Mouse (Mus musculus) forebrain, postnatal 0 days (tissue): ENCODE data around the gene Gsk3b. TPM values are rescaled to one million over a fixed set of nuclear protein-coding genes. Genes with fewer than 3 reads are reported as not detected.

Source experiments
- ATAC-seq: fragments of 200-750 bp; cut with Nextera tagmentation; 2 replicates; pipeline ENCODE4 v1.8.0; 2017; ENCODE audit warnings: mild to moderate bottlenecking, moderate library complexity
- DNase-seq: peaks from one replicate; pipeline ENCODE4 v3.0.0-alpha.2; 2015
- H3K27ac ChIP-seq: fragments of 300-500 bp; sonication (generic); 2 replicates; pipeline ENCODE4 v1.5.1; 2014; ENCODE audit warnings: low read depth, mild to moderate bottlenecking, antibody characterized with exemption, low read length, moderate library complexity, mixed read lengths
- H3K27me3 ChIP-seq: fragments of 300-500 bp; sonication (generic); 2 replicates; pipeline ENCODE4 v1.6.1; 2014; ENCODE audit warnings: mild to moderate bottlenecking, low read length, mixed read lengths; ENCODE audit not compliant: insufficient read depth
- H3K36me3 ChIP-seq: fragments of 300-500 bp; sonication (generic); 2 replicates; pipeline ENCODE4 v1.6.1; 2014; ENCODE audit warnings: mild to moderate bottlenecking, moderate library complexity; ENCODE audit not compliant: insufficient read depth
- H3K4me1 ChIP-seq: fragments of 300-500 bp; sonication (generic); 2 replicates; pipeline ENCODE4 v1.6.1; 2014; ENCODE audit warnings: antibody characterized with exemption; ENCODE audit not compliant: insufficient read depth
- H3K4me2 ChIP-seq: fragments of 300-500 bp; sonication (generic); 2 replicates; pipeline ENCODE4 v1.6.1; 2014; ENCODE audit warnings: low read depth, mild to moderate bottlenecking, moderate library complexity
- H3K4me3 ChIP-seq: fragments of 300-500 bp; sonication (generic); 2 replicates; pipeline ENCODE4 v1.5.1; 2014; ENCODE audit warnings: low read depth, low read length, mixed read lengths
- H3K9ac ChIP-seq: fragments of 300-500 bp; sonication (generic); 2 replicates; pipeline ENCODE4 v1.6.1; 2014; ENCODE audit warnings: mild to moderate bottlenecking
- H3K9me3 ChIP-seq: fragments of 300-500 bp; sonication (generic); 2 replicates; pipeline ENCODE4 v1.6.1; 2016; ENCODE audit warnings: low read length
- CTCF ChIP-seq: sonication (generic); IDR thresholded peaks from 2 replicates; pipeline ENCODE4 v1.5.1; 2016; ENCODE audit warnings: antibody characterized with exemption, control low read depth, low read depth
- WGBS: fragments of 180-500 bp; shearing (Covaris S2); extraction: QIAGEN DNeasy Blood & Tissue Kit; methylation state at CpG from one replicate; pipeline ENCODE4 v1.1.7; 2014; 5-methylcytosine and 5-hydroxymethylcytosine counted together
- polyA plus RNA-seq: library from polyadenylated mRNA; unstranded; fragments of >200 nt; fragmentation: Nextera tagmentation; extraction: Ambion mirVana; gene quantifications from 2 replicates; pipeline ENCODE4 v1.2.1, GENCODE M21; 2015
- total RNA-seq: library from RNA; depleted of rRNA; stranded (reverse); fragments of >200 nt; gene quantifications from 2 replicates; pipeline ENCODE4 v1.2.3, GENCODE M21; 2014

The Gsk3b gene
- total and polyA plus RNA-seq, 2 experiments from 2014 or later, result 132 to 141 TPM

DNA sequence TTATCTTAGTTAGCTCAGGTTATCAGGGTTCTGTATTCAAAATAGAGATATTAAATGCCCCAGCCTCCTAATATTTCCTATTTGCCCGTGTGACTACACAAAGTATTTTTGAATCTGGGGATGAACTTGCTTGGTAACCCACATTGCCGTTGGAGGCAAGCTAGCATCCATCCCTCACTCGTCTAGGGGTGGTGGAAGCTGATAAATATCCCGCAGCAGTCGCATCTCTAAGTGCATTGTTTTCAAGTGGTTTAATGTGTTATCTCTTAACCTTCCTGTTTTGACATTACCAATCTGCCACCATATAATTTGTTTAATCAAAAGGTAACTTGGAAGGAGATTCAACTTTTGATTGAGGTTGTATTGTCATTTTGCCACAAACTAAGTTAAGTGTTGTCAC is 2.2 kb downstream of the Gsk3b start:
- TF ChIP-seq CTCF, result no peak
- Histone ChIP-seq H3K27me3 (no peaks in the 10 kb centered on the region), H3K9ac (peak overlapping the region; percentile 98), H3K4me1 (peaks cover 22% of the 10 kb centered on the region; the same call in 1 of the 2 replicates), H3K4me2 (peak overlapping the region; percentile 75), H3K27ac (peak overlapping the region; percentile 100; the same call in 1 of the 2 replicates), H3K4me3 (peak overlapping the region; percentile 99), H3K36me3 (no peaks in the 10 kb centered on the region), H3K9me3 (no peaks in the 10 kb centered on the region)
- ATAC-seq (no peak), DNase-seq (no peak)
- WGBS, result under 1% methylated on average over 5 of the region's 5 CpGs

- ATAC-seq (no peak), DNase-seq (no peak)
- Histone ChIP-seq H3K4me2 (peak overlapping the region; percentile 75), H3K4me3 (peak overlapping the region; percentile 99), H3K36me3 (no peaks in the 10 kb centered on the region), H3K9ac (peak overlapping the region; percentile 98), H3K4me1 (peaks cover 16% of the 10 kb centered on the region), H3K9me3 (no peaks in the 10 kb centered on the region), H3K27me3 (no peaks in the 10 kb centered on the region), H3K27ac (no peak overlapping the region)
- no peak for TF ChIP-seq CTCF
- WGBS, result 5% methylated on average over 5 of the region's 5 CpGs
These were observed 2.9 kb downstream of the Gsk3b start for GRCm38 (mm10) chr16:38091706-38092105.

DNA sequence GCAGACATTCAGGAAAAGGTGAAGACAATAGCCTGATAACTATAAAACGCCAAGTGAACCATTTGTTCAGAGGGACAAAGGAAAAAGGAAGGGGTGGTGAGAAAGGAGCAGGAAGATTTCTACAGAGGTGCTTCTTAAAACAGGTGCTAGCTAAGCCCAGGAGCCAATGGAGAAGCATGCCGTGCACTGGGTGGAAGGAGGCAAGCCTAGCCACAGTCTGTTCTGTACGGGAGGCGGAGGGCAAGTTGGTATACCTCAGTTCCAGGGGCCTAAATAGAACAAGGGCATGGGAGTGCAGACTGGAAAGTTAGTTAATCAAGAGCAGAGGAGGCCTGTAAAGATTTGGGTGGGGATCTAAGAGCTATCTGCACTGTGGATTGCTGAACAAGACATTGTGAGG is 3.8 kb downstream of the Gsk3b start:
- TF ChIP-seq CTCF, result no peak
- peak; percentile 16 for DNase-seq

GRCm38 (mm10) chr16:38095181-38095851 is 6.5 kb downstream of the Gsk3b start:
- 59% methylated on average over 5 of the region's 5 CpGs for WGBS
- no peak for DNase-seq
- ATAC-seq, result no peak
- H3K4me1 ChIP-seq, result peaks cover 23% of the 10 kb centered on the region
- no peak overlapping the region for H3K9ac ChIP-seq
- peak overlapping the region; percentile 75 for H3K4me2 ChIP-seq
- no peak for TF ChIP-seq CTCF
- H3K27me3 ChIP-seq, result no peaks in the 10 kb centered on the region
- 0 out of 2 replicates have a peak, but pooled peaks cover 4% of the 10 kb centered on the region for H3K36me3 ChIP-seq
- H3K27ac ChIP-seq, result no peak overlapping the region
- 0 out of 2 replicates have a peak, but pooled peaks cover 3% of the 10 kb centered on the region for H3K9me3 ChIP-seq
- peak overlapping the region; percentile 8 for H3K4me3 ChIP-seq

More for the DNA sequence above, 3.8 kb downstream of the Gsk3b start:
- no peaks in the 10 kb centered on the region for H3K27me3 ChIP-seq
- peaks cover 19% of the 10 kb centered on the region for H3K4me1 ChIP-seq
- ATAC-seq, result no peak
- no peaks in the 10 kb centered on the region for H3K9me3 ChIP-seq
- peak overlapping the region; percentile 50 for H3K9ac ChIP-seq
- H3K36me3 ChIP-seq, result 0 out of 2 replicates have a peak, but pooled peaks cover 3% of the 10 kb centered on the region
- H3K4me3 ChIP-seq, result peak overlapping the region; percentile 99
- peak overlapping the region; percentile 75 for H3K4me2 ChIP-seq
- WGBS, result under 1% methylated on average over 4 of the region's 4 CpGs
- H3K27ac ChIP-seq, result no peak overlapping the region

- H3K9me3 ChIP-seq, result 0 out of 2 replicates have a peak, but pooled peaks cover 3% of the 10 kb centered on the region
- no peak overlapping the region for H3K27ac ChIP-seq
- no peaks in the 10 kb centered on the region for H3K27me3 ChIP-seq
- H3K4me3 ChIP-seq, result no peak overlapping the region
- ATAC-seq (no peak), DNase-seq (no peak)
- H3K36me3 ChIP-seq, result 0 out of 2 replicates have a peak, but pooled peaks cover 4% of the 10 kb centered on the region
- no peak for TF ChIP-seq CTCF
- peaks cover 23% of the 10 kb centered on the region for H3K4me1 ChIP-seq
- H3K9ac ChIP-seq, result no peak overlapping the region
- WGBS, result 63% methylated on average over 9 of the region's 9 CpGs
- H3K4me2 ChIP-seq, result peak overlapping the region; percentile 27
These were observed 8.7 kb downstream of the Gsk3b start for GRCm38 (mm10) chr16:38097521-38097920.

- H3K4me1 ChIP-seq, result peaks cover 18% of the 10 kb centered on the region
- H3K27ac ChIP-seq, result no peak overlapping the region
- TF ChIP-seq CTCF, result no peak
- H3K27me3 ChIP-seq, result no peaks in the 10 kb centered on the region
- H3K36me3 ChIP-seq, result 0 out of 2 replicates have a peak, but pooled peaks cover 4% of the 10 kb centered on the region
- no peak overlapping the region for H3K4me2 ChIP-seq
- H3K4me3 ChIP-seq, result no peak overlapping the region
- ATAC-seq, result no peak
- 0 out of 2 replicates have a peak, but pooled peaks cover 3% of the 10 kb centered on the region for H3K9me3 ChIP-seq
- H3K9ac ChIP-seq, result no peak overlapping the region
- DNase-seq, result no peak
These were observed 10.5 kb downstream of the Gsk3b start for GRCm38 (mm10) chr16:38099325-38099724.

DNA sequence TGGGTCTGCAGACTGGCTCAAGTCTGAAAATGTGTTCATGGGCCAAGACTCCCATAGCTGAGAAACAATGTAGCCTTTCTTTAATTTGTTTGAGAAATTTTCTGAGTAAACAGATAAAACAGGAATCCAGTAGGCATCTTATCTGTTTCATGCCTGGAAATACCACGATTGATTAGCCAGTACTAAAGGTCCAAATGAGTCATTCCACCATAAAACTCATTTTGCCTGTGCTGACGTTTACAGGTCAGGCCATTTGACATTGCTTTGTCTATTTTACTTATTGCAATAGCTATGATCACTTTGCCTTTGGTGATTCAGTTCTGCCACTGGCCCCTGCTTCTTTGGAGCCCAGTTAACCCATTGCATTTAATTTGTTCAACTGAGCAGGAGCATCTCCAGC is 11.8 kb downstream of the Gsk3b start:
- ATAC-seq (no peak), DNase-seq (no peak)
- H3K36me3 ChIP-seq, result 0 out of 2 replicates have a peak, but pooled peaks cover 4% of the 10 kb centered on the region
- H3K9me3 ChIP-seq, result 0 out of 2 replicates have a peak, but pooled peaks cover 3% of the 10 kb centered on the region
- no peak overlapping the region for H3K4me2 ChIP-seq
- H3K4me1 ChIP-seq, result peaks cover 15% of the 10 kb centered on the region
- no peaks in the 10 kb centered on the region for H3K27me3 ChIP-seq
- H3K4me3 ChIP-seq, result no peak overlapping the region
- TF ChIP-seq CTCF, result no peak
- 86% methylated on average over 2 of the region's 2 CpGs for WGBS
- H3K27ac ChIP-seq, result no peak overlapping the region
- H3K9ac ChIP-seq, result no peak overlapping the region
